Mouse (Mus musculus): ENCODE results near the gene Otud7a. TPM values are rescaled to one million over a fixed set of nuclear protein-coding genes. Genes with fewer than 3 reads are reported as not detected.
"Not testable (repeated sequence)": the region's sequence is repeated elsewhere in the genome, so short reads cannot be mapped to it uniquely, and the experiment has no call there.

The Otud7a gene
- total RNA-seq, 2 experiments from 2014 or later = 0.35 TPM; not detected in 1

DNA sequence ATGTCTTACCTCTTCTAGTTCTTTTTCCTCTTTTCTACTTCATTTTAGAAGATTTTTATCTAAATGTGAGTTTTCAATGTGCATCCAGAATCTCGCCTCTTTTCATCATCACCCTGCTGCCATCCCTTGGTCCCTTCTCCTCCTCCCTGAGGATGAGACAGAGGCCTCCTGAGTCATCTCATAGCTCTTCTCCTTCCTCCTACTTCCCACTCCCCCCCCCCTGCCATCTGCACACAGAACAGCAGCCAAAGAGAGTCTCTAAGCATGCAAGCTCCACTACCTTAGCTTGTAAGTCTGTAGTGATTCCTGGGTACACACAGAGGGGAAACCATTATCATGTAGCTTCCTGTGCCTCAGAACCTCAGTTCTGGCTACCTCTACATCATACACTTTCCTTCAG, 109.9 kb downstream of the Otud7a start:
- intact Hi-C loops (cut with DNase I) = no loop called here
- DNase-seq = no peak

DNA sequence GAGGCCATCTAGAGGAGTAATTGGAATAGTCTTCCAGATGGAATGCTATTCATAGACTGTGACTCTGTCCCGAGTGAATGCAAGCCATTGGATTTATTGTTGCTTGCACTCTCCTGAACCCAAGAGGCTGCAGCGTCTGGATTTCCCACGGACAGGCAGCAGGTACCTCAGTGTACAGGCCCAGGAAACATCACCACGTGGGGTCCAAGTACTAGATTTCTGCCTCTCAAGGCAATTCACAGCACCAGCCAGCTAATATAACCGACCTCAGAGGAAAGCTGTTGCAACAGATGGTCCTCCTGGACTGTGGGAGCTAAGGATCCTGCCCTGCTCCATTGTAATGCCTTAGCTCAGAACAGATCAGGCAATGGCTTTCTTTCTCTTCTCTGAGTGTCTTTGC, 111.8 kb downstream of the Otud7a start:
- intact Hi-C loops (cut with DNase I) = no loop called here
- no peak for DNase-seq

DNA sequence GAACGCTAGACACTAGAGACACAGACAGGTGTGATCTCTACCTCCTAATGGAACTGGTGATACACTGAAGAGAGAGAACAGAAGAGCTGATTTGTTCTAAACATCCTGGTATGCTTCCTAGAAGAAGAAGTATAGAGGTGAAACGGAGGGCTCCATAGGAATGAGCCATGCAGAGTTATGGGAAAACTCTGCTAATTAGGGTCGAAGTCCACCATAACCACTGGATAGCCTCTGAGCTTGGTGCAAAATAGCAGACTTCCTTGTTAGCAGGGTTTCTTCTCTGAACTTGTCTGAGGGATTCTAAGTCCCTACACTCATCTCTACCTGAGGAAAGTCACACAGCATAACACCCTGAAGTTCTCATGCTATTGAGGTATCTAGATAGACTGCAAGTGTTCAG, 114.4 kb downstream of the Otud7a start:
- intact Hi-C loops (cut with DNase I) = no loop called here
- DNase-seq = no peak

DNA sequence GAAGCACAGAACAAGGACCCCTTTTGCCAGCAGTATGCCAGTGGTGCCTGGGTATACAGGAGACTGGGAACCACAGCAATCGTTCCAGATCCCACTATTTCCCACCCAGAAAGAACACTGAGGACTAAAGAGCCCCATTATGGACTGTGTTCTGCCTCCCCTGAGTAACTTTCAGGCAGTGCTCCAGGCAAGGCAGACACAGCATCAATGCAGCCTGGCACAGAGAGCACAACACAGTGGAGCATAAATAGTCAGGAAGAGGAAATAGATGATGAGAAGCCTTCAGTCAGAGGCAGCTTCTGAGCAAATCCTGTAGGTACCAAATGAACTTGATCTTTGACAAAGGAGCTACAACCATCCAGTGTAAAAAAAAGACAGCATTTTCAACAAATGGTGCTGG, 115.1 kb downstream of the Otud7a start:
- DNase-seq = no peak
- intact Hi-C loops (cut with DNase I) = no loop called here

DNA sequence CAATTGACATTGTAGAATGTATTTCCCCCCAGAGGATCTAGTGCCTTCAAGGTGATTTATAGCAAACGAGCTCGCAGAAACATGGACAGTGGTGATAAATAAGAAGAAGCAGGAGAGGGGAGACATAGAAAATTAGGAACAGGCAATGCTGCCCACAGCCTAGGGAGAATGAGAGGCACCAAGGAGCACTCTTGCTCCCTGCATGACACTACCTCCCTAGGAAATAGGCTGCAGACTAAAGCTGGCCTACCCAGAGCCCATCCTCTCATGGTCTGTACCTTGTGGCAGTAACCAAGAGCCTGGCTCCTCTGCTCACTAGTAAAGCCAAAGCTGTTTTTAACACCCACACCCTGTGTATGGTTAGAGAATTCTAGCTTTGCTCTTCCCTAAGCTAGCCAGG, 138.8 kb downstream of the Otud7a start:
- no peak for DNase-seq
- intact Hi-C loops (cut with DNase I) = loop anchor here (10.0 kb wide), 1 partner anchor 59 kb away; no protein-coding TSS in a partner anchor

DNA sequence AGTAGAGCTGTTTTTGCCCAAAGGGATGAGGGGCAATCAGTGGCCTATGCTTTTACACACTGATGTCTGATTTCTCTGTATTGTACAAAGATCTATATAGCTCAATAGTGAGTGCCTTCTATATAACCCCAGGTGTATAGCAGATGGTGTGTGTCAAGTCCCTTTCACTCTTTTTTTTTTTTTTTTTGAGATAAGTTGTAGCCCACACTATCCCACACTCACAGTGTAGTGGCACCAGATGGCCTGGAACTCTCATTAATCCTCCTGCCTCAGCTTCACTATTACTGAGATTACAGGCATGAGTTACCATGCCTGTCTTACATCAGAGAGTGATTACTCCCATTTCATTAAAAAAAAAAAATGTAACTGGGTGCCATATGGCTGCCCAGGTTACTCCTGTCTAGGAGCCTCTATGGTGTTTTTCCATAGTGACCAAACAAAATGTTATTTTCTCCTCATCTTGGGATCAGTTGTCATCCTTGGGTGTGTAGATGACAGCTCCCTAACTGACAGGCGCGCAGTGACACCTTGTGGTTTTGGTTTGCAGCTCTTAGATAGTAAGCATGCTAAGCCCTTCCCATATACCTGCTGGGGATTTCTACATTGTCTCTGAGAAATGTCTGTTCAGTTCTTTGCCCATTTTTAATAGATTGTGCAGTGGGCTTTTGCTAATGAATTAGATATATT, 141.8 kb downstream of the Otud7a start:
- intact Hi-C loops (cut with DNase I) = loop anchor here (10.0 kb wide), 1 partner anchor 62 kb away; no protein-coding TSS in a partner anchor

DNA sequence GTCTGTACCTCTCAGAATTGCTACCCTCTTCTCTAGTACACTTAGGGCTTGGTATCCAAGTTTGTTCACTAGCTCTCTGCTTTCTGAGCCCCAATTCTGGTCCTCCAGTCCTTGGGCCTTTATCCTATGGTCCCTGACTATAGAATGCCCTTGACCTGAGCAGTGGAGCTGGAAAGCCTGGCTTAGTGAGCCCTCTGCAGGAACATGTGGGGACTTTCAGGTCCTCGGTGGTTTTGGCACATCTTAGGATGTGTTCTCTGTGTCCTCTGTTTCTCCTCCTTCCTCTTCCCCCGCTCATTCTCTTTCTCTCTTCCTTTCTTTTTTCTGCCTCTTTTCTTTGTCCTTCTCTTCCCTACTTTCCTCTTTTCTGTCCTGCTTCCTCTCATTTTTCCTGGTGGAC, 145.8 kb downstream of the Otud7a start:
- intact Hi-C loops (cut with DNase I) = no loop called here
- DNase-seq = no peak

More for the DNA sequence above, 141.8 kb downstream of the Otud7a start:
- no peak for DNase-seq

DNA sequence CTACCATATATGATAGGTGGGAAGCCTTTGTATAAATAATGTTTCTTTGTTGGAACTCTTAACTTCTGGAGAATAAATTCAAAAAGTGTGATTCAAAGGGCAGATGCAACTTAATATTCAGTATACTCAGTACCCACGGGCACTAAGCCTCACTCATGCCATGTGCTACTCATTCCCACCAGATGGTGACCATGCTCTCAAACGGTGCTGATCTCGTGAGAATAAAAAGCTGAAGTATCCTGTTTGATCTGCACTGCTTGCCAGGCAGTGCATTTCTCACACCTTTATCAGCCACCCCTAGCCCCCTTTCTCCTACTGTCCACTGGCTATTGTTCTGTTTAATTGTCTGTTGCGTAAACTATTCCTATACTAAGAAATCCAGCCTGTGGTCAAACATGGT, 146.8 kb downstream of the Otud7a start:
- intact Hi-C loops (cut with DNase I) = no loop called here
- no peak for DNase-seq

DNA sequence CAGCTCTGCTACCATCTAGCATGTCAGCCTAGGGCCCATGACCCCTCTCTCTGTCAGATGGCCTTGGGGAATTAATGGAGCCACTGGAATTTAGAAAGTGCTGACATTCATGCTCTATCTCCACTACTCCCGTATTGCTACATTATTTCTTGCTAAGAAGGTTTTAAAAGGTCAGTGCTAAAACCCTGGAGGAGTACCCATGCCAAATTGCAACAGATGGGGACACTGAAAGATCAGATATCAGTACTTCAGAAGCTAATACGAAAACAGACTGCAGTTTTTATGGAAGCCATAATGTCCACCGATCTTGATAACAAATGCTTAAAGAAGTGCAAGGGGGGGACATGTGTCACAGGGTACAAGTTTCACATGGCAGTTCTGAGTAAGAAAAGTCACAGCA, 147.5 kb downstream of the Otud7a start:
- intact Hi-C loops (cut with DNase I) = no loop called here
- no peak for DNase-seq

DNA sequence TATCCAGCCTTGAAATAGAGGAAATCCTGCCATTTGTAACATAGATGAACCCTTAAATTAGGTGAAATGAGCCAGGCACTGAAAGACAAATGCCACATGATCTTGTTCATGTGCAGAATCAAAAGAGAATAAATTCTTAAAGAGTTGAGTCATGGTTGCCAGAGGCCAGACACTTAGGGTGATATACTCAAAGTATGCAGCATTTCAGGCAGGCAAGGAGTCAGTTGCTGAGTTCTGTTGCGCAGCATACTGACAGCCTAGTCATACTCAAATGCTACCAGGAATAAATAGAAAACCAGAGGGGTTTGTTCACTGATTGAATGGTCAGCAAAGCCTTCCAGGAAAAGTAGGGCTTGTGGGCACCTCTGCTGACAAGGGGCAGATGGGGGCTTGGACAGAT, 160.3 kb downstream of the Otud7a start:
- intact Hi-C loops (cut with DNase I) = no loop called here
- DNase-seq = no peak

DNA sequence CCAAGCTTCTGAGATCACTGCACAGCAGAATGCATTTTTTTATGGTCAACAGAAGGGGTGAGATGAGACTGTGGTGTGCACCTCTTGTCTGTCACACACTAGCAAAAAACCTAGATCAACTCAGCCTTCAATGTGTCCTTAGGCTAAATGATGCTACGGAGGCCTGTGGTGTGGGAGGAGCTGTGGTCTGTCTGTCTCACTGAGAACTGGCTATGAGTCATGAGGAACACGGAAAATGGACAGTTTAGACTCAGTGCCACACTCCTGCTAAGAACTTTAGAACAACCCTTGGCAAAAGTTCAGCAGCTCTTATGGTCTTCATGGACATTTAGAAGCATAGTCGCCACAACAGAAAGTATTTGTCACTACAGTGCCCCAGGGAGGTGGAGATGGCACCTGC, 172.5 kb downstream of the Otud7a start:
- DNase-seq = no peak
- intact Hi-C loops (cut with DNase I) = no loop called here

DNA sequence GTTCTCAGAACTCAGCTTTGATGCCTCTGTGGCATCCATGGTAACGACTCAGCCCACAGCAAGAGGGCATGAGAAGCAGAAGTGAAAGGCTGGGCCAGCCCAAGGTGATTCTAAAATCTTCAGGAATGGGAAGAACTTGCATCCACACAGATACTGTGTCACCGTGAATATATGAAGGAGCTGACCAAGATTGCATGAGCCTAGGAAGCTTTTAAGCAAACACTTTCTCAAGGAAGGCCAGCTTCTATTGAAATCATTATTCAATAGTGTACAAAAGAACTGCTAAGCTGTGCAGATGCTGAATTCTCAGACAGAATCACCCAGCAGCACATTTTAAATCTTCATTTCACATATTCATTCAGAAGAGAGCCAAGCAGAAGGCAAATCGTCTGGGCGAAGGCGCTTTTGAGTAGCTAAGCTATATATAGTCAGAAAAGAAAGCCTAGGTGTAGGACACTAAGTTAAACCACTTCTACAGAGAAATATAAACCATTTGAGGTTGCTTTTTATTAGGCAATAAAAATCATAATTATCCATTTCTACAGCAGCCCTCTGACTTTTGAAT, 176.3 kb downstream of the Otud7a start:
- intact Hi-C loops (cut with DNase I) = no loop called here

DNA sequence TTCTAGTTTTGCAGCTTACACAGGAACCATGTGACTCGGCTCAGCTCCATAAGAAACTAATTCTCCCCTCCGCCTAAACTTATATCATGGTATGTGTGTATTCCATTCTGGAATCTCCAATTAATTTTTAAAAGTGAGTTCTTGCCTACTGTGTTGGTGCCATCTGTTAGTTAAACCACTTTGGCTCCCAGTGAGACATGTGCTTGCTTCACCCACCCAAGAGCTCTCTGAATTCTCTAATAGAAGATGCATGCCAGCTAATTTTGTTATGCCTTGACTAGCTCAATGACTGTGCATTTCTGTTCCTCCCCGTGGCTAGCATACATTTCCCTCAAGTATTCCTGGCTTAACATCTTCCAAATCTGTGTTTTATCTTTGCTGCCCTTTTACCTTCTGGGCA, 193.1 kb downstream of the Otud7a start:
- intact Hi-C loops (cut with DNase I) = no loop called here

More for the DNA sequence above, 176.3 kb downstream of the Otud7a start:
- no peak for DNase-seq

DNA sequence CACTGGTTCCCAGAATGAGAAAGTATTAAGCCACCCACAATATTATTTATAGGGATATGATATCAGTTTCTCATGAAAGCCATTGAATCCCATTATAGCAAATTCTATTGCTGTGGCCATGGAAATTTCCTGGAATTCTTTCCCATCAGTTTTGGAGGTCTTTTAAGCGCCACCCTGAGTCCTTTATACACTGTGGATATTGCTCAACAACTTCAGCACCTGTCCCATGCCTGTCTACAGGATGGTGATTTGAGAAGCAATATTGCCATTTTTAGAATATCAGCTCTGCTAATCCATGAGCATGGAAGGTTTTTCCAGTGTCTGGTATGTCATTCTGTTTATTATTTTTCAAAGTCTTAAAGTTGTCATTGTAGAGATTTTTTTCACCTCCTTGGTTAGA, 199.5 kb downstream of the Otud7a start:
- intact Hi-C loops (cut with DNase I) = no loop called here

More for the DNA sequence above, 193.1 kb downstream of the Otud7a start:
- no peak for DNase-seq

DNA sequence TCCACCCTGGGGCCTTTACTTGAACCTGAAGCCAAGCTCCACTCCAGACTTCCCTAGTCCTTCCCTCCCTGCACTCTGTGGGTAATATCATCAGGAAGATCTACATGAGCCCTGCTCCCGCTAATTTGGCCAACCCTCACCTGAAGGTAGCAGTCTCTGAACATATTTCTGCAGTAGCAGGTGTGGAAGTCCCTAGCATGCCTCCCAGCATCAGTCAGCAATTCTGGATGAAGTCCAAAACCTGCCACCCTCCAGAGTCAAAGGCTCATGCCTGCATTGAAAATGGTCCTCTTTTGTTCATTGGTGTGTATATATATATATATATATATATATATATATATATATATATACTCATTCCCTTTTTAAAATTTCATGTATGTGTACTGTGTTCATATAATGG, 202.6 kb downstream of the Otud7a start:
- no peak for DNase-seq
- intact Hi-C loops (cut with DNase I) = no loop called here

More for the DNA sequence above, 199.5 kb downstream of the Otud7a start:
- no peak for DNase-seq

DNA sequence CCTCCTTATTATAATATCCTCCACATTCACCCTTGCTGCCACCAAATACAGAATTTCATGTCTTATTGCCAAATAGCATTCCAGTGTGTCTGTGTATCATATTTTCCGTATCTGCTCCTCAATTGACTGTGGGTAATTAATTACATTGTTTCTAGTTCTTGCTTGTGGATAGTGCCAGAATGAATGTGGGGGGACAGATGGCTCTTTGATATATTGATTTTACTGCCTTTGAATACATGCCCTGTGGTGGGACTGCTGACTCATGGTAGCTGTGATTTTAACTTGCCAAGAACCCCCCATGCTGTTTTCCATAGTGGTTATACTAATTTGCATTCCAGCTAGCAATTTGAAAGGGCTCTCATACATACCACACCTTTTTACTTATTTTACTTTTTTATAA, 215.7 kb downstream of the Otud7a start:
- no peak for DNase-seq
- intact Hi-C loops (cut with DNase I) = no loop called here

DNA sequence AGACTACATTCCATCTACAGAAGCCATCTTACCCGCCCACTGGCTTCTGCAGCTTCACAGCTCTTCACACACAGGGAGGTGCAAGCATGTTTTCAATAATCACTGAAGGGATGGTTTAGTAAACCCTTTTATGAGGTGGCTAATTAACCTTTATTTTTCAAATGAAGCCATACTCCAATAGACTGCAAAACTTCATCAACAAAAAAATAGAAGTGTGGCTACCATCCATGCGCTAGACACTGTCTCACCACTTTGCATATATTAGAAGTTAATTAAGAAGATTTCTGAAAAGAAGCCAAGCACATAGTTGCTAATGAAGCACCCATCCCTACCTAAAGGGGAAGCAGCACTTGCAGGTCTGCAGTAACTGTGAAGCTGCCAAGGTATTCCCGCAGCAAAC, 218.2 kb downstream of the Otud7a start:
- no peak for DNase-seq
- intact Hi-C loops (cut with DNase I) = no loop called here

DNA sequence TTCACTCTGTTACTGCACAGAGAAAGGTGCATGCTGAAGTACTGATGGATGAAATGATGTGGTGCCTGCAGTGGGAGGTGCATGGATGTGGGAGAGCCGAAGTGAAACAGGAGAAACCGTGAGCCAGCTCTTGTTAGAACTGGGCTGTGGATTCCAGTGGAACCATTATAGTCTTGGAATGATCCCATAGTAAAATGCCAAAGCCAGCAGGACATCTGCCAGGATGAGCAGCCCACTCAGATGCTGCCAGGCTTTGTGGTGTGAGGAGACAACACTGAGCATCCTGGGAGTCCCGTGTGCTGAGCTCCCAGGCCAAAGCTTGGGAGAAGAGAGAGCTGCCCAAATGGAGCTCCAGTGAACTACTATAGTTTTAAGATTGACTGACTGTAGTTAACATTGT, 220.9 kb downstream of the Otud7a start:
- intact Hi-C loops (cut with DNase I) = no loop called here
- DNase-seq = no peak

DNA sequence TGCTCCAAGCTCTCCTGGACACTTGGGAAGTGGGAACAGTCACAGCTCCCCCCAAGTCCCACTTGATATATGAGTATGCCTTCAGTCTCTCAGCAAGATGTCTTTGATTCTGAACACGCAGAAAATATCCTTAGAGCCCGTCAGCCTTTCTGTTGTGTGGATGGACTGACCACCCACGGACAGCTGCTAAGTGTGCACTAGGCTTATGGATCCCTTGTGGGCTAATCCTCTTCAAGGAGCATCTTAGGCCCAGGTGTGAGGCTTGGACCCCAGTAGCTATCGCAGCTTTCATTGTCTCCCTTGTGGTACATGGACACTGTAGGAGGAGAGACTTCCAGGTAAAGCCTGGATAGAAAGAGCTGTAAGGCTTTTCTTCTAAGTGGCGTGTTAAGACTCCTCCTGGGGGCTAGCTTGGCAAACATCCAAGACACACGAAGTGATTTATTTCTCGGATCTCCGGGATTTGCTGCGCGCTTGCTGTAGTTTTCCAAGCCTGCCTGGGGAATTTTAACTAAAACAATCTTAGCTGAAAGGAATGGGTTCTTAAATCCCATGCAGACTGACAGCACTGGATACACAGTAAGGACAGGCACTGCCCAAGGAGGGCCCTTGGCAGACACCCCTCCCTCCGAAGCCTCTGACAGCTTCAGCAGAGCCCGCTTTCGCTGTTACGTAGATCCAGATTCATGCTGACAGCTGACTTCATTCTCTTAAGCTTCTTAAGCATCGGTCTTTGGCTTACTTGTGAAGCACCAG, 223.6 kb downstream of the Otud7a start:
- intact Hi-C loops (cut with DNase I) = no loop called here

DNA sequence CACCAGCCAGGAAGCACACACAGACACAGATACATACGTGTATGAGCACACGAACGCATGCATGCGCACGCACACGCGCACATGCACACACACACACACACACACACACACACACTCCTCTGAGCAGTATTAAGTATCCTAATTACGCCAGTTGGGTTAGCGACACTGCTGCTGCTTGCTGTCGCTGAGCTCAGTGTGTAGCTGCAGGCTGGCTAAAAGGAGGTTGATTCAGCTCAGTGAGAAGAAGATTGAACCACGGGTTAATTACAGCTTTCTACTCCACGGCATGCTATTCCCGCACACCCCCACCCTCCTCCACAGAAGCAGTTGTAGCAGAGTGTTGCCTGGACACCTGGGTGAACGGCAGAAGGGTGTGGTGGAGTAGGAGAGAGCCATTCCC, 224.4 kb downstream of the Otud7a start:
- intact Hi-C loops (cut with DNase I) = no loop called here
- DNase-seq = no peak

More for the DNA sequence above, 223.6 kb downstream of the Otud7a start:
- DNase-seq = no peak

DNA sequence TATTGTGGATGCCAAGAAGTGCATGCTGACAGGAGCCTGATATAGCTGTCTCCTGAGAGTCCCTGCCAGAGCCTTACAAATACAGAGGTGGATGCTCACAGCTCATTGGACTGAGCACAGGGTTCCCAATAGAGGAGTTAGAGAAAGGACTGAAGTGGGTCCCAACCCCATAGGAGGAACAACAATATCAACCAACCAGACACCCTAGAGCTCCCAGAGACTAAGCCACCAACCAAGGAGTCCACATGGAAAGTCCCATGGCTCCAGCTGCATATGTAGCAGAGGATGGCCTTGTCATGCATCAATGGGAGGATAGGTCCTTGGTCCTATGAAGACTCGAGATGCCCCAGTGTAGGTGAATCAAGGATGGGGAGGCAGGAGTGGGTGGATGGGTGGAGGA, 226.4 kb downstream of the Otud7a start:
- intact Hi-C loops (cut with DNase I); DNase-seq: not testable (repeated sequence)

DNA sequence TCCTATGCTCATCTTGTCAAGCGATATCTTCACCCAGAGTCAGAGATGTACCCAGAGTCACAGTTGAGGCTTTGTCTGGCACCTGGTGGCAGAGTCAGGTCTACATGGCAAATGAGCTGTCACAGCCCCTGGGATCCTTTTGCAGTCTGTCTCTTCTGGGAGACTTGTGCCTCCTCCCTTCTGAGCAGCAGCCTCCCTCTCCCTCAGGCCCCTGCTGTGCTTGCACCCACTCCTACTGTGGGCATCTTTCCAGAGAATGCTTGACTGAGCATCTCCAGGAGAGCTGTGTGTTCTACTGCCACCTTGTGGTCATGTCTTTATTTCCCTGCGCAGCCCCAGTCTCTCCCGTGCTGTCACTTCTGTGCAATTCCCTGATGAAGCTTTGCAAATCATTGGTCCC, 227.4 kb downstream of the Otud7a start:
- no peak for DNase-seq
- intact Hi-C loops (cut with DNase I) = no loop called here

All from gastrocnemius, postnatal 36 days (tissue).